Mouse (Mus musculus): Measurements from ENCODE around the gene Enkur. TPM values are rescaled to one million over a fixed set of nuclear protein-coding genes. Genes with fewer than 3 reads are reported as not detected.

The Enkur gene
- polyA plus RNA-seq, 1 experiment: 41.4 TPM

- no peaks in the 10 kb centered on the region for H3K27me3 ChIP-seq (ENCODE audit: control insufficient read depth, insufficient read depth, low read length)
- TF ChIP-seq CTCF (IDR thresholded peaks at IDR 0.05; ENCODE audit: control insufficient read depth, insufficient read depth, insufficient replicate concordance, low read depth, low read length) (peak; percentile 43; the same call in 1 of the 2 replicates), POLR2A (IDR thresholded peaks at IDR 0.05; ENCODE audit: control insufficient read depth, low read depth, low read length) (no peak)
- H3K4me3 ChIP-seq (ENCODE audit: control insufficient read depth, low read depth, low read length): no peak overlapping the region
- H3K4me1 ChIP-seq (ENCODE audit: control insufficient read depth, insufficient read depth, low read length): no peaks in the 10 kb centered on the region
- no peaks in the 10 kb centered on the region for H3K36me3 ChIP-seq (ENCODE audit: control insufficient read depth, insufficient read depth, low read length)
- no peak overlapping the region for H3K27ac ChIP-seq (ENCODE audit: control insufficient read depth, insufficient read depth, low read depth, low read length)
Measured at GRCm38 (mm10) chr2:21187576-21187975, 17.6 kb downstream of the Enkur start.

GRCm38 (mm10) chr2:21182811-21183210 lies 22.4 kb downstream of the Enkur start:
- Histone ChIP-seq H3K27me3 (ENCODE audit: control insufficient read depth, insufficient read depth, low read length) (no peaks in the 10 kb centered on the region), H3K4me3 (ENCODE audit: control insufficient read depth, low read depth, low read length) (no peak overlapping the region), H3K36me3 (ENCODE audit: control insufficient read depth, insufficient read depth, low read length) (no peaks in the 10 kb centered on the region), H3K4me1 (ENCODE audit: control insufficient read depth, insufficient read depth, low read length) (no peaks in the 10 kb centered on the region), H3K27ac (ENCODE audit: control insufficient read depth, insufficient read depth, low read depth, low read length) (no peak overlapping the region)
- TF ChIP-seq POLR2A (IDR thresholded peaks at IDR 0.05; ENCODE audit: control insufficient read depth, low read depth, low read length) (no peak), CTCF (IDR thresholded peaks at IDR 0.05; ENCODE audit: control insufficient read depth, insufficient read depth, insufficient replicate concordance, low read depth, low read length) (no peak)

- Histone ChIP-seq H3K36me3 (ENCODE audit: control insufficient read depth, insufficient read depth, low read length) (no peaks in the 10 kb centered on the region), H3K27me3 (ENCODE audit: control insufficient read depth, insufficient read depth, low read length) (no peaks in the 10 kb centered on the region)
Measured at GRCm38 (mm10) chr2:21179136-21179535, 26.0 kb downstream of the Enkur start.

GRCm38 (mm10) chr2:21172797-21173196 lies 32.4 kb downstream of the Enkur start:
- H3K27me3 ChIP-seq (ENCODE audit: control insufficient read depth, insufficient read depth, low read length): no peaks in the 10 kb centered on the region
- H3K4me3 ChIP-seq (ENCODE audit: control insufficient read depth, low read depth, low read length): no peak overlapping the region
- no peaks in the 10 kb centered on the region for H3K36me3 ChIP-seq (ENCODE audit: control insufficient read depth, insufficient read depth, low read length)
- no peak overlapping the region for H3K27ac ChIP-seq (ENCODE audit: control insufficient read depth, insufficient read depth, low read depth, low read length)
- no peaks in the 10 kb centered on the region for H3K4me1 ChIP-seq (ENCODE audit: control insufficient read depth, insufficient read depth, low read length)
- TF ChIP-seq POLR2A (IDR thresholded peaks at IDR 0.05; ENCODE audit: control insufficient read depth, low read depth, low read length) (no peak), CTCF (IDR thresholded peaks at IDR 0.05; ENCODE audit: control insufficient read depth, insufficient read depth, insufficient replicate concordance, low read depth, low read length) (no peak)

More at GRCm38 (mm10) chr2:21179136-21179535, 26.0 kb downstream of the Enkur start:
- no peaks in the 10 kb centered on the region for H3K4me1 ChIP-seq (ENCODE audit: control insufficient read depth, insufficient read depth, low read length)
- no peak overlapping the region for H3K27ac ChIP-seq (ENCODE audit: control insufficient read depth, insufficient read depth, low read depth, low read length)
- no peak overlapping the region for H3K4me3 ChIP-seq (ENCODE audit: control insufficient read depth, low read depth, low read length)
- TF ChIP-seq POLR2A (IDR thresholded peaks at IDR 0.05; ENCODE audit: control insufficient read depth, low read depth, low read length): no peak
- TF ChIP-seq CTCF (IDR thresholded peaks at IDR 0.05; ENCODE audit: control insufficient read depth, insufficient read depth, insufficient replicate concordance, low read depth, low read length): no peak

- no peak for TF ChIP-seq CTCF (IDR thresholded peaks at IDR 0.05; ENCODE audit: control insufficient read depth, insufficient read depth, insufficient replicate concordance, low read depth, low read length)
- TF ChIP-seq POLR2A (IDR thresholded peaks at IDR 0.05; ENCODE audit: control insufficient read depth, low read depth, low read length): no peak
- H3K36me3 ChIP-seq (ENCODE audit: control insufficient read depth, insufficient read depth, low read length): no peaks in the 10 kb centered on the region
Measured at GRCm38 (mm10) chr2:21167916-21168315, 37.2 kb downstream of the Enkur start.

GRCm38 (mm10) chr2:21164296-21164695 lies 40.9 kb downstream of the Enkur start:
- Histone ChIP-seq H3K27ac (ENCODE audit: control insufficient read depth, insufficient read depth, low read depth, low read length) (no peak overlapping the region), H3K4me3 (ENCODE audit: control insufficient read depth, low read depth, low read length) (no peak overlapping the region), H3K36me3 (ENCODE audit: control insufficient read depth, insufficient read depth, low read length) (no peaks in the 10 kb centered on the region), H3K4me1 (ENCODE audit: control insufficient read depth, insufficient read depth, low read length) (no peaks in the 10 kb centered on the region), H3K27me3 (ENCODE audit: control insufficient read depth, insufficient read depth, low read length) (no peaks in the 10 kb centered on the region)
- no peak for TF ChIP-seq POLR2A (IDR thresholded peaks at IDR 0.05; ENCODE audit: control insufficient read depth, low read depth, low read length)
- TF ChIP-seq CTCF (IDR thresholded peaks at IDR 0.05; ENCODE audit: control insufficient read depth, insufficient read depth, insufficient replicate concordance, low read depth, low read length): no peak

More at GRCm38 (mm10) chr2:21167916-21168315, 37.2 kb downstream of the Enkur start:
- Histone ChIP-seq H3K4me3 (ENCODE audit: control insufficient read depth, low read depth, low read length) (no peak overlapping the region), H3K27ac (ENCODE audit: control insufficient read depth, insufficient read depth, low read depth, low read length) (no peak overlapping the region), H3K27me3 (ENCODE audit: control insufficient read depth, insufficient read depth, low read length) (no peaks in the 10 kb centered on the region), H3K4me1 (ENCODE audit: control insufficient read depth, insufficient read depth, low read length) (no peaks in the 10 kb centered on the region)

DNA sequence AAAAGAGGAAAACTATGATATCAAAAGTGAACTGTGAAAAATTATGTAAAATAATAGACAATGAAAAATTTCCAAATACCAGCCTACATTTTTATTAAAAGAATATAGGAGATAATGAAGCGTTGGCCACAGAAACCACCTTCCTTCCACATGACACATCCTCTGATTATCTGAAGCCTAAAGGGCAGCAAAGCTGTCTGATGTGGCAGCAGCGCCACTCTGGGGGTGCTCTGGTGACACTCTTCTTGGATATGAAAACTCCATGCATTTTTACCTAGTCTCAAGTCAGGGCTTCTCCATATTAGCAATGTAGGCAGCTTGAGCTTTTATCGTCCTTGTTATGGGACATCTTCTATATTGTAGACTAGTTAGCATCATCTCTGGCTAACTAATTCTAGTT lies 51.7 kb downstream of the Enkur start:
- no peak for TF ChIP-seq CTCF (IDR thresholded peaks at IDR 0.05; ENCODE audit: control insufficient read depth, insufficient read depth, insufficient replicate concordance, low read depth, low read length)
- no peak for TF ChIP-seq POLR2A (IDR thresholded peaks at IDR 0.05; ENCODE audit: control insufficient read depth, low read depth, low read length)
- Histone ChIP-seq H3K4me1 (ENCODE audit: control insufficient read depth, insufficient read depth, low read length) (no peaks in the 10 kb centered on the region), H3K36me3 (ENCODE audit: control insufficient read depth, insufficient read depth, low read length) (no peaks in the 10 kb centered on the region), H3K4me3 (ENCODE audit: control insufficient read depth, low read depth, low read length) (no peak overlapping the region), H3K27ac (ENCODE audit: control insufficient read depth, insufficient read depth, low read depth, low read length) (no peak overlapping the region), H3K27me3 (ENCODE audit: control insufficient read depth, insufficient read depth, low read length) (no peaks in the 10 kb centered on the region)

GRCm38 (mm10) chr2:21147169-21147568 lies 58.0 kb downstream of the Enkur start:
- H3K27ac ChIP-seq (ENCODE audit: control insufficient read depth, insufficient read depth, low read depth, low read length): no peak overlapping the region
- H3K36me3 ChIP-seq (ENCODE audit: control insufficient read depth, insufficient read depth, low read length): no peaks in the 10 kb centered on the region
- no peak overlapping the region for H3K4me3 ChIP-seq (ENCODE audit: control insufficient read depth, low read depth, low read length)
- H3K4me1 ChIP-seq (ENCODE audit: control insufficient read depth, insufficient read depth, low read length): peaks cover 2% of the 10 kb centered on the region; the same call in 1 of the 2 replicates
- no peak for TF ChIP-seq CTCF (IDR thresholded peaks at IDR 0.05; ENCODE audit: control insufficient read depth, insufficient read depth, insufficient replicate concordance, low read depth, low read length)
- no peak for TF ChIP-seq POLR2A (IDR thresholded peaks at IDR 0.05; ENCODE audit: control insufficient read depth, low read depth, low read length)
- H3K27me3 ChIP-seq (ENCODE audit: control insufficient read depth, insufficient read depth, low read length): no peaks in the 10 kb centered on the region

Data from testis, adult 2 months (tissue).